Mouse (Mus musculus) lung, embryonic 15.5 days (tissue): ENCODE measurements around the gene A530016L24Rik. TPM values are rescaled to one million over a fixed set of nuclear protein-coding genes. Genes with fewer than 3 reads are reported as not detected.
A peak's percentile ranks its signal among the peaks of the same experiment; 100 is the strongest.

Experiments
- ATAC-seq: fragments of 200-750 bp; cut with Nextera tagmentation; 2 replicates; pipeline ENCODE4 v1.8.0; 2017; ENCODE audit warnings: moderate number of reproducible peaks, borderline replicate concordance; ENCODE audit not compliant: low FRiP score, low TSS enrichment; ENCODE audit errors: extremely low read depth
- H3K27ac ChIP-seq: fragments of 300-500 bp; sonication (generic); 2 replicates; pipeline ENCODE4 v1.5.1; 2015; ENCODE audit warnings: moderate library complexity, mild to moderate bottlenecking, inconsistent platforms
- H3K27me3 ChIP-seq: fragments of 300-500 bp; sonication (generic); 2 replicates; pipeline ENCODE4 v1.6.1; 2015; ENCODE audit warnings: inconsistent platforms
- H3K36me3 ChIP-seq: fragments of 300-500 bp; sonication (generic); 2 replicates; pipeline ENCODE4 v1.6.1; 2015; ENCODE audit warnings: inconsistent platforms
- H3K4me1 ChIP-seq: fragments of 300-500 bp; sonication (generic); 2 replicates; pipeline ENCODE4 v1.6.1; 2015; ENCODE audit warnings: inconsistent platforms
- H3K4me2 ChIP-seq: fragments of 300-500 bp; sonication (generic); 2 replicates; pipeline ENCODE4 v1.6.1; 2015; ENCODE audit warnings: inconsistent platforms, mild to moderate bottlenecking, moderate library complexity
- H3K4me3 ChIP-seq: fragments of 300-500 bp; sonication (generic); 2 replicates; pipeline ENCODE4 v1.5.1; 2015; ENCODE audit warnings: mild to moderate bottlenecking, inconsistent platforms
- H3K9ac ChIP-seq: fragments of 300-500 bp; sonication (generic); 2 replicates; pipeline ENCODE4 v1.6.1; 2015; ENCODE audit warnings: inconsistent platforms
- H3K9me3 ChIP-seq: fragments of 300-500 bp; sonication (generic); 2 replicates; pipeline ENCODE4 v1.6.1; 2016; ENCODE audit warnings: inconsistent platforms
- WGBS: fragments of 180-500 bp; shearing (Covaris S2); methylation state at CpG from one replicate; pipeline ENCODE4 v1.1.7; 2015; 5-methylcytosine and 5-hydroxymethylcytosine counted together
- polyA plus RNA-seq: library from polyadenylated mRNA; unstranded; fragments of >200 nt; fragmentation: Nextera tagmentation; extraction: Ambion mirVana; gene quantifications from 2 replicates; pipeline ENCODE4 v1.2.1, GENCODE M21; 2015

Gene A530016L24Rik
- polyA plus RNA-seq, 1 experiment from 2014 or later, result 0.24 TPM

GRCm38 (mm10) chr12:112464516-112464915 lies 24.7 kb upstream of the A530016L24Rik start:
- no peak for ATAC-seq

GRCm38 (mm10) chr12:112465928-112466327 lies 23.3 kb upstream of the A530016L24Rik start:
- Histone ChIP-seq H3K9ac (no peak overlapping the region), H3K27ac (no peak overlapping the region), H3K27me3 (no peaks in the 10 kb centered on the region), H3K4me2 (no peak overlapping the region), H3K4me1 (no peaks in the 10 kb centered on the region), H3K36me3 (no peaks in the 10 kb centered on the region), H3K4me3 (no peak overlapping the region), H3K9me3 (no peaks in the 10 kb centered on the region)
- ATAC-seq, result no peak
- WGBS, result 83% methylated on average over 17 of the region's 17 CpGs

More at GRCm38 (mm10) chr12:112464516-112464915, 24.7 kb upstream of the A530016L24Rik start:
- Histone ChIP-seq H3K4me3 (no peak overlapping the region), H3K4me2 (no peak overlapping the region), H3K36me3 (no peaks in the 10 kb centered on the region), H3K27me3 (no peaks in the 10 kb centered on the region), H3K4me1 (no peaks in the 10 kb centered on the region), H3K9ac (no peak overlapping the region), H3K9me3 (no peaks in the 10 kb centered on the region), H3K27ac (no peak overlapping the region)
- 77% methylated on average over 3 of the region's 3 CpGs for WGBS

GRCm38 (mm10) chr12:112467387-112467786 lies 21.9 kb upstream of the A530016L24Rik start:
- no peak overlapping the region for H3K27ac ChIP-seq
- H3K36me3 ChIP-seq, result no peaks in the 10 kb centered on the region
- H3K27me3 ChIP-seq, result peaks cover 5% of the 10 kb centered on the region; the same call in 1 of the 2 replicates
- H3K4me1 ChIP-seq, result no peaks in the 10 kb centered on the region
- no peak overlapping the region for H3K4me2 ChIP-seq
- ATAC-seq, result no peak
- no peak overlapping the region for H3K4me3 ChIP-seq
- WGBS, result 71% methylated on average over 10 of the region's 10 CpGs
- H3K9me3 ChIP-seq, result no peaks in the 10 kb centered on the region
- H3K9ac ChIP-seq, result no peak overlapping the region

GRCm38 (mm10) chr12:112469393-112469792 lies 19.9 kb upstream of the A530016L24Rik start:
- no peak for ATAC-seq
- Histone ChIP-seq H3K9me3 (no peaks in the 10 kb centered on the region), H3K27me3 (peaks cover 12% of the 10 kb centered on the region), H3K9ac (no peak overlapping the region), H3K4me3 (no peak overlapping the region), H3K4me1 (no peaks in the 10 kb centered on the region), H3K27ac (no peak overlapping the region), H3K4me2 (no peak overlapping the region), H3K36me3 (no peaks in the 10 kb centered on the region)
- 86% methylated on average over 7 of the region's 7 CpGs for WGBS

- Histone ChIP-seq H3K27ac (no peak overlapping the region), H3K4me1 (no peaks in the 10 kb centered on the region), H3K4me2 (no peak overlapping the region), H3K9ac (no peak overlapping the region), H3K27me3 (peaks cover 12% of the 10 kb centered on the region), H3K4me3 (no peak overlapping the region), H3K36me3 (no peaks in the 10 kb centered on the region), H3K9me3 (no peaks in the 10 kb centered on the region)
- 78% methylated on average over 5 of the region's 5 CpGs for WGBS
- ATAC-seq, result no peak
These were observed 19.0 kb upstream of the A530016L24Rik start for GRCm38 (mm10) chr12:112470216-112470615.

- Histone ChIP-seq H3K4me3 (no peak overlapping the region), H3K9me3 (no peaks in the 10 kb centered on the region), H3K36me3 (no peaks in the 10 kb centered on the region), H3K9ac (no peak overlapping the region), H3K4me1 (no peaks in the 10 kb centered on the region), H3K4me2 (no peak overlapping the region), H3K27me3 (peaks cover 12% of the 10 kb centered on the region), H3K27ac (no peak overlapping the region)
- WGBS, result 15% methylated on average over 9 of the region's 9 CpGs
- ATAC-seq, result peak; percentile 60; the same call in 1 of the 2 replicates
These were observed 15.5 kb upstream of the A530016L24Rik start for GRCm38 (mm10) chr12:112473777-112474176.

- Histone ChIP-seq H3K9ac (no peak overlapping the region), H3K4me3 (no peak overlapping the region), H3K9me3 (no peaks in the 10 kb centered on the region), H3K36me3 (no peaks in the 10 kb centered on the region), H3K27me3 (no peaks in the 10 kb centered on the region), H3K27ac (no peak overlapping the region), H3K4me1 (peaks cover 16% of the 10 kb centered on the region), H3K4me2 (no peak overlapping the region)
- WGBS, result 85% methylated on average over 9 of the region's 9 CpGs
- no peak for ATAC-seq
These were observed 287 bp downstream of the A530016L24Rik start for GRCm38 (mm10) chr12:112489535-112489934.

- ATAC-seq, result peak; percentile 64
- Histone ChIP-seq H3K27me3 (no peaks in the 10 kb centered on the region), H3K4me1 (peaks cover 16% of the 10 kb centered on the region), H3K9ac (no peak overlapping the region), H3K9me3 (no peaks in the 10 kb centered on the region), H3K4me2 (no peak overlapping the region), H3K4me3 (no peak overlapping the region), H3K36me3 (no peaks in the 10 kb centered on the region), H3K27ac (peak overlapping the region; percentile 23; the same call in 1 of the 2 replicates)
- WGBS, result 3% methylated on average over 3 of the region's 3 CpGs
These were observed 1.2 kb downstream of the A530016L24Rik start for GRCm38 (mm10) chr12:112490444-112490939.

- Histone ChIP-seq H3K27me3 (no peaks in the 10 kb centered on the region), H3K27ac (no peak overlapping the region), H3K4me2 (no peak overlapping the region), H3K36me3 (no peaks in the 10 kb centered on the region), H3K4me1 (peaks cover 4% of the 10 kb centered on the region), H3K9ac (no peak overlapping the region), H3K4me3 (no peak overlapping the region), H3K9me3 (no peaks in the 10 kb centered on the region)
- ATAC-seq, result no peak
- 61% methylated on average over 5 of the region's 5 CpGs for WGBS
These were observed 6.9 kb downstream of the A530016L24Rik start for GRCm38 (mm10) chr12:112496136-112496535.

GRCm38 (mm10) chr12:112497731-112498130 lies 8.5 kb downstream of the A530016L24Rik start:
- H3K36me3 ChIP-seq, result no peaks in the 10 kb centered on the region
- no peak overlapping the region for H3K4me2 ChIP-seq
- H3K4me1 ChIP-seq, result no peaks in the 10 kb centered on the region
- no peaks in the 10 kb centered on the region for H3K27me3 ChIP-seq
- H3K9me3 ChIP-seq, result no peaks in the 10 kb centered on the region
- WGBS, result 58% methylated on average over 8 of the region's 8 CpGs
- no peak overlapping the region for H3K4me3 ChIP-seq
- no peak for ATAC-seq
- H3K9ac ChIP-seq, result no peak overlapping the region
- no peak overlapping the region for H3K27ac ChIP-seq

- Histone ChIP-seq H3K27ac (no peak overlapping the region), H3K4me3 (no peak overlapping the region), H3K27me3 (no peaks in the 10 kb centered on the region), H3K4me1 (no peaks in the 10 kb centered on the region), H3K9me3 (no peaks in the 10 kb centered on the region), H3K36me3 (no peaks in the 10 kb centered on the region), H3K9ac (no peak overlapping the region), H3K4me2 (no peak overlapping the region)
- no peak for ATAC-seq
- 31% methylated on average over 11 of the region's 11 CpGs for WGBS
These were observed 9.4 kb downstream of the A530016L24Rik start for GRCm38 (mm10) chr12:112498683-112499082.

GRCm38 (mm10) chr12:112503003-112503771 lies 13.9 kb downstream of the A530016L24Rik start:
- no peaks in the 10 kb centered on the region for H3K27me3 ChIP-seq
- no peaks in the 10 kb centered on the region for H3K9me3 ChIP-seq
- no peak overlapping the region for H3K4me3 ChIP-seq
- H3K4me1 ChIP-seq, result no peaks in the 10 kb centered on the region
- no peak overlapping the region for H3K27ac ChIP-seq
- ATAC-seq, result no peak
- no peak overlapping the region for H3K4me2 ChIP-seq
- 16% methylated on average over 19 of the region's 19 CpGs for WGBS
- no peaks in the 10 kb centered on the region for H3K36me3 ChIP-seq
- H3K9ac ChIP-seq, result no peak overlapping the region
